Mouse (Mus musculus) T-cell, adult 2 months (primary cell): ENCODE results near the gene C3.

Source experiments
- DNase-seq: peaks from one replicate; pipeline ENCODE4 v3.0.0; 2022; ENCODE audit warnings: low spot score

Gene C3

GRCm38 (mm10) chr17:57219884-57220207, 8.1 kb downstream of the C3 start:
- DNase-seq, result peak; percentile 29

- peak; percentile 77 for DNase-seq
Observed at GRCm38 (mm10) chr17:57219167-57219883, 8.6 kb downstream of the C3 start.

GRCm38 (mm10) chr17:57218335-57218900, 9.5 kb downstream of the C3 start:
- DNase-seq, result no peak

GRCm38 (mm10) chr17:57214676-57215387, 13.1 kb downstream of the C3 start:
- no peak for DNase-seq

GRCm38 (mm10) chr17:57211501-57211900, 16.4 kb downstream of the C3 start:
- no peak for DNase-seq

GRCm38 (mm10) chr17:57209330-57209729, 18.6 kb downstream of the C3 start:
- DNase-seq, result peak; percentile 50

GRCm38 (mm10) chr17:57207938-57208337, 20.0 kb downstream of the C3 start:
- DNase-seq, result no peak

- DNase-seq, result no peak
Observed at GRCm38 (mm10) chr17:57201841-57202724, 25.9 kb downstream of the C3 start.

- DNase-seq, result no peak
Observed at GRCm38 (mm10) chr17:57198252-57198651, 29.7 kb downstream of the C3 start.

GRCm38 (mm10) chr17:57195326-57196010, 32.5 kb downstream of the C3 start:
- no peak for DNase-seq

- no peak for DNase-seq
Observed at GRCm38 (mm10) chr17:57194771-57195170, 33.2 kb downstream of the C3 start.

GRCm38 (mm10) chr17:57194041-57194507, 33.9 kb downstream of the C3 start, which contains the start of gene Tnfsf14:
Gene Tnfsf14, minus strand, starts transcription at chr17:57194177.
- peak; percentile 45 for DNase-seq

GRCm38 (mm10) chr17:57188510-57189192, 39.3 kb downstream of the C3 start:
- DNase-seq, result no peak

- DNase-seq, result no peak
Observed at GRCm38 (mm10) chr17:57185641-57186040, 42.3 kb downstream of the C3 start.

GRCm38 (mm10) chr17:57182871-57183270, 45.1 kb downstream of the C3 start:
- no peak for DNase-seq

GRCm38 (mm10) chr17:57180363-57180762, 47.6 kb downstream of the C3 start:
- DNase-seq, result peak; percentile 61

- no peak for DNase-seq
Observed at GRCm38 (mm10) chr17:57173351-57173750, 54.6 kb downstream of the C3 start.

- DNase-seq, result no peak
Observed at GRCm38 (mm10) chr17:57172378-57172777, 55.6 kb downstream of the C3 start.

GRCm38 (mm10) chr17:57170616-57171260, 57.2 kb downstream of the C3 start:
- no peak for DNase-seq
